Mouse (Mus musculus) splenic B cell, adult 2 months (primary cell): Measurements from ENCODE around the gene Siae.

Experiments used
- DNase-seq: peaks from one replicate; pipeline ENCODE4 v3.0.0-alpha.2; 2011; ENCODE audit warnings: low read depth, low spot score
- H3K27me3 ChIP-seq: 2 replicates; pipeline ENCODE4 v1.6.1; 2012; ENCODE audit warnings: mild to moderate bottlenecking, low read length, moderate library complexity, mixed read lengths; ENCODE audit not compliant: control insufficient read depth, poor library complexity, insufficient read depth, severe bottlenecking
- H3K36me3 ChIP-seq: 2 replicates; pipeline ENCODE4 v1.6.1; 2012; ENCODE audit warnings: mild to moderate bottlenecking, low read length, moderate library complexity, mixed read lengths; ENCODE audit not compliant: control insufficient read depth, poor library complexity, insufficient read depth, severe bottlenecking

The Siae gene

GRCm38 (mm10) chr9:37550435-37550834 lies 5.1 kb upstream of the Siae start:
- Histone ChIP-seq H3K27me3 (0 out of 2 replicates have a peak, but pooled peaks cover 2% of the 10 kb centered on the region), H3K36me3 (no peaks in the 10 kb centered on the region)
- DNase-seq = no peak

GRCm38 (mm10) chr9:37551751-37552531 lies 3.6 kb upstream of the Siae start:
- Histone ChIP-seq H3K36me3 (no peaks in the 10 kb centered on the region), H3K27me3 (0 out of 2 replicates have a peak, but pooled peaks cover 2% of the 10 kb centered on the region)
- DNase-seq = peak; percentile 44

GRCm38 (mm10) chr9:37552536-37553293 lies 2.8 kb upstream of the Siae start, which contains the start of gene Nrgn:
Gene Nrgn (minus strand): TSS chr9:37552904.
- DNase-seq = peak; percentile 47
- 0 out of 2 replicates have a peak, but pooled peaks cover 2% of the 10 kb centered on the region for H3K27me3 ChIP-seq
- H3K36me3 ChIP-seq = no peaks in the 10 kb centered on the region

- peak; percentile 37 for DNase-seq
Observed at GRCm38 (mm10) chr9:37554279-37554678, 1.2 kb upstream of the Siae start.

GRCm38 (mm10) chr9:37556366-37556765 lies 868 bp downstream of the Siae start:
- DNase-seq = no peak
- H3K36me3 ChIP-seq = no peaks in the 10 kb centered on the region
- H3K27me3 ChIP-seq = no peaks in the 10 kb centered on the region

More at GRCm38 (mm10) chr9:37554279-37554678, 1.2 kb upstream of the Siae start:
- Histone ChIP-seq H3K36me3 (no peaks in the 10 kb centered on the region), H3K27me3 (0 out of 2 replicates have a peak, but pooled peaks cover 2% of the 10 kb centered on the region)

- DNase-seq = no peak
- Histone ChIP-seq H3K36me3 (no peaks in the 10 kb centered on the region), H3K27me3 (no peaks in the 10 kb centered on the region)
Observed at GRCm38 (mm10) chr9:37560617-37561016, 5.1 kb downstream of the Siae start.

- no peaks in the 10 kb centered on the region for H3K36me3 ChIP-seq
- no peak for DNase-seq
- no peaks in the 10 kb centered on the region; the same call in 1 of the 2 replicates for H3K27me3 ChIP-seq
Observed at GRCm38 (mm10) chr9:37563805-37564204, 8.3 kb downstream of the Siae start.

GRCm38 (mm10) chr9:37567019-37567418 lies 11.5 kb downstream of the Siae start:
- no peak for DNase-seq
- Histone ChIP-seq H3K36me3 (no peaks in the 10 kb centered on the region), H3K27me3 (no peaks in the 10 kb centered on the region; the same call in 1 of the 2 replicates)

GRCm38 (mm10) chr9:37567454-37567853 lies 12.0 kb downstream of the Siae start:
- no peak for DNase-seq
- Histone ChIP-seq H3K36me3 (no peaks in the 10 kb centered on the region), H3K27me3 (no peaks in the 10 kb centered on the region; the same call in 1 of the 2 replicates)

- Histone ChIP-seq H3K27me3 (no peaks in the 10 kb centered on the region; the same call in 1 of the 2 replicates), H3K36me3 (no peaks in the 10 kb centered on the region)
- peak; percentile 31 for DNase-seq
Observed at GRCm38 (mm10) chr9:37567892-37568604, 12.6 kb downstream of the Siae start.

- no peaks in the 10 kb centered on the region for H3K36me3 ChIP-seq
- DNase-seq = no peak
- H3K27me3 ChIP-seq = no peaks in the 10 kb centered on the region; the same call in 1 of the 2 replicates
Observed at GRCm38 (mm10) chr9:37568605-37569214, 13.2 kb downstream of the Siae start.

- H3K27me3 ChIP-seq = no peaks in the 10 kb centered on the region; the same call in 1 of the 2 replicates
- H3K36me3 ChIP-seq = no peaks in the 10 kb centered on the region
- no peak for DNase-seq
Observed at GRCm38 (mm10) chr9:37569231-37569835, 13.8 kb downstream of the Siae start.

- Histone ChIP-seq H3K36me3 (no peaks in the 10 kb centered on the region), H3K27me3 (no peaks in the 10 kb centered on the region)
- no peak for DNase-seq
Observed at GRCm38 (mm10) chr9:37572204-37572876, 16.8 kb downstream of the Siae start.
